ENCODE assay signal across 9 mouse cellular contexts in the genomic region with DNA sequence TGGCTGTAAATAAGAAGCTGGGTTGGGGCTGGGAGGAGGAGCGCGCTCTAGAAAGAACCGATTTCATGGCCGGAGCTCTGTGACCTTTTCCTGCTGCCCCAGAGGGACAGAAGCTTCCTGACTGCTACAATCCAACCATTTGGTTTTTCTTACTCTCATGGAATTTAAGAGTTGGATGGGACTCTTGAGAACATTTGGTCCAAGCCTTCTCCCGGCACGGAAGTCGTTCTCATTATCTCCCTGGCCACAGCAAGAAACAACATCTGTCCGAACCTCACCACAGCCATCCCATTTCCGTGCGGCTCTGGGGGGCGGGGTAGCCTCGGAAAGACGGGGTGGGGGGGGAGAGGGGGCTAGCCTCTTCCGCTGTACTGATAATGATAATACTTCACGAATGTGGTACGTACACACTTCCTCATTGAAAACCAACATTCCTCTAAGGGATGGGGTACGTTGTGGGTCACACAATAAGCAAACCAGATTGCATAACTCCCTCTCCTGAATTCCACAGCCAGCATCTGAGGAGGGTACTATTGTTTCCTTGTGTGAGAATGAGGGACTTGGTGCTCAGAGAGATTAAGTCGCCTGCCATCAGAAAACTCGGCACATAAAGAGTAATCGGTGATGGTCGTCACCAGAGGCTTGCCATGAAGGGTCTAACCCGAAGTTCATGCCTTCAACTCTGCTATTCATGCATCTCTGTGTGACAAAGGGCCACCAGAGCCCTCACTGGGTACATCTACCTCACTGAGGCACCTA. TPM values are rescaled to one million over a fixed set of nuclear protein-coding genes. Genes with fewer than 3 reads are reported as not detected.
DNase-seq lines count a peak whose midpoint lies in the region; ATAC-seq and TF ChIP-seq lines count a peak whose summit lies in the region.
"Had no signal": no experiment of that assay in that cellular context is flagged by ENCODE, and none has a peak within 500 bp of the region (broad histone marks: within the 10 kb centered on the region; RNA-seq: fewer than 3 reads in every experiment).

No protein-coding gene starts in this region.

- intact Hi-C loops in gastrocnemius, postnatal 14 days (cut with DNase I; ENCODE audit: low total_unique reads), result loop anchor here (2.0 to 5.0 kb wide), 2 partner anchors 233 to 401 kb away; no protein-coding TSS in a partner anchor

- no peak overlapping the region for H3K27ac ChIP-seq in kidney, embryonic 14.5 days (ENCODE audit: low read depth, low read length)
- H3K27ac ChIP-seq in kidney, postnatal 0 days, result 0 out of 2 replicates have a peak overlapping the region, but pooled peaks have one; percentile 19

- TF ChIP-seq CTCF in kidney, postnatal 0 days (IDR thresholded peaks at IDR 0.05; ENCODE audit: low read depth), result no peak

- WGBS in kidney, embryonic 14.5 days, result 71% methylated on average over 22 of the region's 22 CpGs
- WGBS in kidney, postnatal 0 days, result 66% methylated on average over 22 of the region's 22 CpGs

- H3K9me3 ChIP-seq in kidney, embryonic 14.5 days (ENCODE audit: control insufficient read depth, low read length), result 0 out of 2 replicates have a peak, but pooled peaks cover 6% of the 10 kb centered on the region
- H3K9me3 ChIP-seq in kidney, postnatal 0 days (replicated peaks; ENCODE audit: low read length), result no peaks in the 10 kb centered on the region

- H3K4me3 ChIP-seq in kidney, embryonic 14.5 days (ENCODE audit: low read length), result no peak overlapping the region
- H3K4me3 ChIP-seq in kidney, postnatal 0 days (replicated peaks; ENCODE audit: low read depth, low read length), result no peak overlapping the region

- no peak for ATAC-seq in kidney, embryonic 14.5 days (ENCODE audit: low FRiP score, low TSS enrichment)
- no peak for ATAC-seq in kidney, postnatal 0 days (replicated peaks; ENCODE audit: low FRiP score, low read depth)
- no peak for ATAC-seq in activated CD4-positive, CD25-positive, alpha-beta regulatory T cell, adult 4 months

- H3K27me3 ChIP-seq in kidney, embryonic 14.5 days (ENCODE audit: control insufficient read depth, insufficient read depth, low read length), result no peaks in the 10 kb centered on the region
- H3K27me3 ChIP-seq in kidney, postnatal 0 days (ENCODE audit: insufficient read depth, low read length), result no peaks in the 10 kb centered on the region

- no peak overlapping the region; the same call in 1 of the 2 replicates for H3K4me2 ChIP-seq in kidney, embryonic 14.5 days (replicated peaks; ENCODE audit: low read depth, low read length)
- H3K4me2 ChIP-seq in kidney, postnatal 0 days (ENCODE audit: low read length), result peak overlapping the region; percentile 19; the same call in 1 of the 2 replicates

- no peaks in the 10 kb centered on the region for H3K36me3 ChIP-seq in kidney, embryonic 14.5 days (ENCODE audit: control insufficient read depth, insufficient read depth, low read length)
- H3K36me3 ChIP-seq in kidney, postnatal 0 days (ENCODE audit: insufficient read depth, low read length), result no peaks in the 10 kb centered on the region

- no peak overlapping the region for H3K9ac ChIP-seq in kidney, embryonic 14.5 days (ENCODE audit: low read depth, low read length)
- H3K9ac ChIP-seq in kidney, postnatal 0 days (ENCODE audit: low read depth, low read length), result no peak overlapping the region

- H3K4me1 ChIP-seq in kidney, embryonic 14.5 days (ENCODE audit: control insufficient read depth, insufficient read depth, low read length), result no peaks in the 10 kb centered on the region
- H3K4me1 ChIP-seq in kidney, postnatal 0 days (replicated peaks; ENCODE audit: insufficient read depth, low read length), result no peaks in the 10 kb centered on the region

- DNase-seq in kidney, adult 11 months, result peak; percentile 44
- peak; percentile 60 for DNase-seq in gastrocnemius, postnatal 14 days
- DNase-seq in kidney, postnatal 0 days (ENCODE audit: low spot score), result peak; percentile 71
- peak; percentile 42 for DNase-seq in lung, postnatal 36 days
- DNase-seq in spleen, postnatal 4 days (ENCODE audit: low spot score in 2 of 2), result no peak
- DNase-seq in retina, embryonic 14.5 days (ENCODE audit: low spot score), result no peak
- DNase-seq: cerebellum, adult 9-11 months had no signal

RNA-seq across cellular contexts. Expression of a gene that starts 46.2 kb away (rescaled TPM):
- polyA plus RNA-seq in kidney, embryonic 14.5 days (2014; fragmentation: Nextera tagmentation; extraction: Ambion mirVana), result not detected in 2 replicates
- total RNA-seq in gastrocnemius, postnatal 14 days (2021), result not detected
- polyA plus RNA-seq in kidney, postnatal 0 days (2015; fragmentation: Nextera tagmentation; extraction: Ambion mirVana), result not detected in 2 replicates
- polyA plus RNA-seq in activated CD4-positive, CD25-positive, alpha-beta regulatory T cell, adult 4 months (2017; shearing (Covaris generic)), result 1 to 10 TPM in 1 of 2 experiments, under 1 TPM in 1; 0.61 to 1.1 TPM

Comparison
In these comparisons a context has a peak if more than half of its experiments do, and no peak if none do; other contexts are left out.
1. DNase-seq: peak in kidney, adult 11 months (single experiment), gastrocnemius, postnatal 14 days (single experiment), kidney, postnatal 0 days (single experiment) and lung, postnatal 36 days (single experiment); none in spleen, postnatal 4 days (0 of 2) and retina, embryonic 14.5 days (single experiment).